Mouse (Mus musculus) spleen, adult 2 months (tissue): ENCODE measurements at regions not wholly inside any gene's neighbourhood (a gene's known extent, or its start where the extent isn't known, plus 50 kb on each side); places are given as distances from the start of the nearest gene placed in this dataset.

ENCODE experiments used
- CTCF ChIP-seq: fragments of 200-500 bp; IDR thresholded peaks from 2 replicates; pipeline ENCODE4 v1.5.1; 2011; ENCODE audit warnings: mild to moderate bottlenecking, inconsistent platforms; ENCODE audit not compliant: insufficient read depth, insufficient read length, insufficient replicate concordance; ENCODE audit errors: extremely low read depth
- POLR2A ChIP-seq: fragments of 200-500 bp; IDR thresholded peaks from 2 replicates; pipeline ENCODE4 v1.6.1; 2011; ENCODE audit warnings: low read depth, low read length, inconsistent platforms

- no peak for TF ChIP-seq CTCF
- TF ChIP-seq POLR2A = no peak
These were observed 121.6 kb upstream of the C9orf72 start for GRCm38 (mm10) chr4:35347609-35348008.
